Mouse (Mus musculus) MEL (cell line): ENCODE data around the gene Nr2c2. TPM values are rescaled to one million over a fixed set of nuclear protein-coding genes. Genes with fewer than 3 reads are reported as not detected.
A peak's percentile ranks its signal among the peaks of the same experiment; 100 is the strongest.

Experiments
- DNase-seq: peaks from one replicate; pipeline ENCODE4 v3.0.0; 2011; ENCODE audit warnings: low read depth, low spot score
- H3K27ac ChIP-seq: 2 replicates; pipeline ENCODE4 v1.5.1; 2012; ENCODE audit warnings: low read depth, mild to moderate bottlenecking, control low read depth, low read length, moderate library complexity; ENCODE audit not compliant: control insufficient read depth
- H3K27me3 ChIP-seq, 2 experiments: fragments of 150-350 bp in 1 of 2; sonication (generic) in 1 of 2; 2 replicates each; pipeline ENCODE4 v1.6.1; 2012; ENCODE audit warnings: low read length in 2 of 2, mild to moderate bottlenecking in 2 of 2, improper control_type of control experiment in 1 of 2, moderate library complexity in 1 of 2; ENCODE audit not compliant: insufficient read depth in 2 of 2, control insufficient read depth in 1 of 2
- H3K36me3 ChIP-seq, 2 experiments: 2 replicates each; pipeline ENCODE4 v1.6.1; 2012 to 2014; ENCODE audit warnings: low read length in 2 of 2, improper control_type of control experiment in 1 of 2, inconsistent platforms in 1 of 2, mild to moderate bottlenecking in 1 of 2; ENCODE audit not compliant: insufficient read depth in 2 of 2, control insufficient read depth in 1 of 2
- H3K4me1 ChIP-seq, 2 experiments: fragments of 150-350 bp in 1 of 2; sonication (generic) in 1 of 2; 2 replicates each; pipeline ENCODE4 v1.6.1; 2012; ENCODE audit warnings: low read length in 2 of 2, improper control_type of control experiment in 1 of 2, mild to moderate bottlenecking in 1 of 2; ENCODE audit not compliant: insufficient read depth in 2 of 2, control insufficient read depth in 1 of 2
- H3K4me3 ChIP-seq, 2 experiments: fragments of 150-350 bp in 1 of 2; sonication (generic) in 1 of 2; 2 replicates each; pipeline ENCODE4 v1.5.1; 2012; ENCODE audit warnings: low read depth in 2 of 2, low read length in 2 of 2, mild to moderate bottlenecking in 2 of 2, moderate library complexity in 2 of 2, control low read depth in 1 of 2, improper control_type of control experiment in 1 of 2; ENCODE audit not compliant: control insufficient read depth in 1 of 2, insufficient read depth in 1 of 2
- H3K79me2 ChIP-seq: 2 replicates; pipeline ENCODE4 v1.6.1; 2012; ENCODE audit warnings: mild to moderate bottlenecking, low read length, moderate library complexity; ENCODE audit not compliant: control insufficient read depth, poor library complexity, insufficient read depth
- H3K9ac ChIP-seq: 2 replicates; pipeline ENCODE4 v1.6.1; 2012; ENCODE audit warnings: low read depth, mild to moderate bottlenecking, control low read depth, low read length, moderate library complexity; ENCODE audit not compliant: control insufficient read depth, poor library complexity, severe bottlenecking
- H3K9me3 ChIP-seq: fragments of 150-350 bp; sonication (generic); replicated peaks from 2 replicates; pipeline ENCODE4 v1.6.1; 2012; ENCODE audit warnings: mild to moderate bottlenecking, low read length, improper control_type of control experiment, moderate library complexity; ENCODE audit not compliant: insufficient read depth
- BHLHE40 ChIP-seq: IDR thresholded peaks from 2 replicates; pipeline ENCODE4 v1.6.1; 2012; ENCODE audit warnings: low read depth, mild to moderate bottlenecking, inconsistent platforms, low read length, improper control_type of control experiment, borderline replicate concordance
- CHD1 ChIP-seq: IDR thresholded peaks from 2 replicates; pipeline ENCODE4 v1.6.1; 2012; ENCODE audit warnings: low read depth, mild to moderate bottlenecking, inconsistent platforms, low read length, improper control_type of control experiment
- CHD2 ChIP-seq: IDR thresholded peaks from 2 replicates; pipeline ENCODE4 v1.6.1; 2011; ENCODE audit warnings: low read length, improper control_type of control experiment
- CTCF ChIP-seq, 3 experiments: IDR thresholded peaks in 2 of 3; conservative IDR thresholded peaks in 1 of 3; 2 replicates each; pipeline ENCODE4 v1.5.1; 2011 to 2012; ENCODE audit warnings: low read length in 3 of 3, low read depth in 2 of 3, mild to moderate bottlenecking in 2 of 3, improper control_type of control experiment in 1 of 3, inconsistent platforms in 1 of 3, mixed read lengths in 1 of 3, moderate library complexity in 1 of 3; ENCODE audit not compliant: control insufficient read depth in 1 of 3, insufficient read depth in 1 of 3, poor library complexity in 1 of 3, severe bottlenecking in 1 of 3
- E2F4 ChIP-seq: IDR thresholded peaks from 2 replicates; pipeline ENCODE4 v1.6.1; 2011; ENCODE audit warnings: low read depth, low read length, improper control_type of control experiment, borderline replicate concordance
- ELF1 ChIP-seq: IDR thresholded peaks from 2 replicates; pipeline ENCODE4 v1.6.1; 2014; ENCODE audit warnings: low read depth, mild to moderate bottlenecking, inconsistent platforms, low read length, improper control_type of control experiment, moderate library complexity
- EP300 ChIP-seq, 2 experiments: IDR thresholded peaks; 2 replicates each; pipeline ENCODE4 v1.6.1; 2011; ENCODE audit warnings: improper control_type of control experiment in 2 of 2, low read length in 2 of 2, low read depth in 1 of 2, mild to moderate bottlenecking in 1 of 2
- ETS1 ChIP-seq: IDR thresholded peaks from 2 replicates; pipeline ENCODE4 v1.6.1; 2012; ENCODE audit warnings: low read depth, mild to moderate bottlenecking, inconsistent platforms, low read length, improper control_type of control experiment, moderate library complexity
- GABPA ChIP-seq: IDR thresholded peaks from 2 replicates; pipeline ENCODE4 v1.6.1; 2012; ENCODE audit warnings: low read depth, mild to moderate bottlenecking, inconsistent platforms, low read length, improper control_type of control experiment, moderate library complexity
- HCFC1 ChIP-seq: IDR thresholded peaks from 2 replicates; pipeline ENCODE4 v1.6.1; 2012; ENCODE audit warnings: low read depth, mild to moderate bottlenecking, inconsistent platforms, low read length, improper control_type of control experiment, moderate library complexity
- JUND ChIP-seq: IDR thresholded peaks from 2 replicates; pipeline ENCODE4 v1.6.1; 2011; ENCODE audit warnings: low read depth, mild to moderate bottlenecking, improper control_type of control experiment, low read length
- KAT2A ChIP-seq: conservative IDR thresholded peaks from 2 replicates; pipeline ENCODE4 v1.6.1; 2012; ENCODE audit warnings: low read depth, low read length, improper control_type of control experiment, inconsistent platforms
- MAZ ChIP-seq: IDR thresholded peaks from 2 replicates; pipeline ENCODE4 v1.6.1; 2012; ENCODE audit warnings: low read depth, mild to moderate bottlenecking, inconsistent platforms, low read length, improper control_type of control experiment
- MEF2A ChIP-seq: IDR thresholded peaks from 2 replicates; pipeline ENCODE4 v1.6.1; 2014; ENCODE audit warnings: low read depth, mild to moderate bottlenecking, inconsistent platforms, low read length, improper control_type of control experiment; ENCODE audit not compliant: poor library complexity, insufficient replicate concordance, severe bottlenecking; ENCODE audit errors: extremely low read depth
- MXI1 ChIP-seq: IDR thresholded peaks from 2 replicates; pipeline ENCODE4 v1.6.1; 2011; ENCODE audit warnings: mild to moderate bottlenecking, low read depth, low read length, improper control_type of control experiment
- MYB ChIP-seq: IDR thresholded peaks from 2 replicates; pipeline ENCODE4 v1.6.1; 2011; ENCODE audit warnings: mild to moderate bottlenecking, low read depth, low read length, improper control_type of control experiment
- MYC ChIP-seq: IDR thresholded peaks from 2 replicates; pipeline ENCODE4 v1.6.1; 2011; ENCODE audit warnings: low read depth, mild to moderate bottlenecking, low read length, improper control_type of control experiment, moderate library complexity
- NELFE ChIP-seq: IDR thresholded peaks from 2 replicates; pipeline ENCODE4 v1.6.1; 2011; ENCODE audit warnings: low read depth, low read length, improper control_type of control experiment
- NRF1 ChIP-seq: IDR thresholded peaks from 2 replicates; pipeline ENCODE4 v1.6.1; 2014; ENCODE audit warnings: low read depth, mild to moderate bottlenecking, inconsistent platforms, low read length, improper control_type of control experiment, moderate library complexity; ENCODE audit not compliant: poor library complexity, insufficient read depth, severe bottlenecking
- POLR2A ChIP-seq, 2 experiments: IDR thresholded peaks; 2 replicates each; pipeline ENCODE4 v1.6.1; 2011 to 2012; ENCODE audit warnings: low read length in 2 of 2, mild to moderate bottlenecking in 2 of 2, control low read depth in 1 of 2, improper control_type of control experiment in 1 of 2, low read depth in 1 of 2, moderate library complexity in 1 of 2; ENCODE audit not compliant: control insufficient read depth in 1 of 2, insufficient read depth in 1 of 2, poor library complexity in 1 of 2
- POLR2AphosphoS2 ChIP-seq: IDR thresholded peaks from 2 replicates; pipeline ENCODE4 v1.6.1; 2011; ENCODE audit warnings: low read length, improper control_type of control experiment
- POLR2AphosphoS5 ChIP-seq: IDR thresholded peaks from 2 replicates; pipeline ENCODE4 v1.6.1; 2012; ENCODE audit warnings: low read depth, borderline replicate concordance, mild to moderate bottlenecking, inconsistent platforms, low read length, moderate library complexity, mixed read lengths
- RCOR1 ChIP-seq: IDR thresholded peaks from 2 replicates; pipeline ENCODE4 v1.6.1; 2012; ENCODE audit warnings: low read depth, mild to moderate bottlenecking, inconsistent platforms, low read length, improper control_type of control experiment
- SIN3A ChIP-seq: IDR thresholded peaks from 2 replicates; pipeline ENCODE4 v1.6.1; 2012; ENCODE audit warnings: low read length, improper control_type of control experiment, inconsistent platforms
- TAL1 ChIP-seq: IDR thresholded peaks from 2 replicates; pipeline ENCODE4 v1.6.1; 2012; ENCODE audit warnings: mild to moderate bottlenecking, inconsistent platforms, low read length, moderate library complexity, mixed read lengths
- TBP ChIP-seq: IDR thresholded peaks from 2 replicates; pipeline ENCODE4 v1.8.0; 2011; ENCODE audit warnings: low read depth, low read length, improper control_type of control experiment
- TCF12 ChIP-seq: IDR thresholded peaks from 2 replicates; pipeline ENCODE4 v1.6.1; 2014; ENCODE audit warnings: low read depth, mild to moderate bottlenecking, inconsistent platforms, low read length, improper control_type of control experiment, moderate library complexity
- UBTF ChIP-seq: IDR thresholded peaks from 2 replicates; pipeline ENCODE4 v1.6.1; 2012; ENCODE audit warnings: low read depth, mild to moderate bottlenecking, inconsistent platforms, low read length, improper control_type of control experiment, moderate library complexity, borderline replicate concordance; ENCODE audit not compliant: insufficient read depth
- USF1 ChIP-seq: IDR thresholded peaks from 2 replicates; pipeline ENCODE4 v1.6.1; 2014; ENCODE audit warnings: low read depth, mild to moderate bottlenecking, inconsistent platforms, low read length, improper control_type of control experiment, moderate library complexity
- USF2 ChIP-seq, 2 experiments: IDR thresholded peaks; 2 replicates each; pipeline ENCODE4 v1.6.1; 2011 to 2012; ENCODE audit warnings: improper control_type of control experiment in 2 of 2, low read length in 2 of 2, borderline replicate concordance in 1 of 2, inconsistent platforms in 1 of 2, low read depth in 1 of 2, mild to moderate bottlenecking in 1 of 2; ENCODE audit not compliant: insufficient read depth in 1 of 2
- ZC3H11A ChIP-seq: IDR thresholded peaks from 2 replicates; pipeline ENCODE4 v1.6.1; 2012; ENCODE audit warnings: low read depth, mild to moderate bottlenecking, inconsistent platforms, low read length, improper control_type of control experiment
- ZMIZ1 ChIP-seq: IDR thresholded peaks from 2 replicates; pipeline ENCODE4 v1.6.1; 2012; ENCODE audit warnings: low read depth, mild to moderate bottlenecking, inconsistent platforms, low read length, improper control_type of control experiment, moderate library complexity
- polyA plus RNA-seq, 2 experiments: library from polyadenylated mRNA; stranded (reverse) in 1 of 2; unstranded in 1 of 2; fragments of >175 nt in 1 of 2; fragments of >200 nt in 1 of 2; gene quantifications; 2 replicates each; pipeline versions ENCODE4 v1.2.1 to v1.2.4; 2012; ENCODE audit warnings: low replicate concordance in 2 of 2, low read depth in 1 of 2; ENCODE audit not compliant: insufficient read length in 2 of 2, insufficient read depth in 1 of 2, missing spikeins in 1 of 2
- total RNA-seq: library from RNA; depleted of rRNA; stranded (reverse); fragments of 300-350 nt; gene quantifications from 2 replicates; pipeline ENCODE4 v1.2.3, GENCODE M21; 2012

The Nr2c2 gene
- total and polyA plus RNA-seq, 3 experiments, result 12.1 to 17.0 TPM; not detected in 1

- peaks cover 43% of the 10 kb centered on the region for H3K79me2 ChIP-seq
- H3K9me3 ChIP-seq, result no peaks in the 10 kb centered on the region
- TF ChIP-seq KAT2A, result no peak
- TF ChIP-seq HCFC1, result peak; percentile 80
- TF ChIP-seq CHD1, result no peak
- no peak for TF ChIP-seq MEF2A
- TF ChIP-seq MXI1, result peak; percentile 73; the same call in 1 of the 2 replicates
- TF ChIP-seq ZMIZ1, result peak; percentile 73
- TF ChIP-seq USF2 (IDR thresholded peaks at IDR 0.05; ENCODE audit: borderline replicate concordance in 1 of 2, insufficient read depth in 1 of 2, low read depth in 1 of 2, low read length in 2 of 2), result no peak
- no peak for TF ChIP-seq BHLHE40
- peak; percentile 82 for TF ChIP-seq NELFE
- TF ChIP-seq TBP, result peak; percentile 76
- TF ChIP-seq ELF1, result peak; percentile 83
- peak; percentile 91 for TF ChIP-seq MYB
- TF ChIP-seq USF1, result 0 out of 2 replicates have a peak, but pooled peaks have one; percentile 26
- peak; percentile 54 for TF ChIP-seq TCF12
- TF ChIP-seq CTCF (IDR thresholded peaks at IDR 0.05 in 2 of 3, conservative IDR thresholded peaks at IDR 0.05 in 1 of 3; ENCODE audit: control insufficient read depth in 1 of 3, insufficient read depth in 1 of 3, low read depth in 2 of 3, low read length in 3 of 3, poor library complexity in 1 of 3, severe bottlenecking in 1 of 3), result no peak
- no peak for TF ChIP-seq POLR2AphosphoS5
- TF ChIP-seq SIN3A, result peak; percentile 76; the same call in 1 of the 2 replicates
- peak; percentile 69 for TF ChIP-seq CHD2
- no peak for TF ChIP-seq UBTF
- peak; percentile 54; the same call in 1 of the 2 replicates for TF ChIP-seq POLR2AphosphoS2
- no peak for TF ChIP-seq RCOR1
- no peak for TF ChIP-seq JUND
- TF ChIP-seq MAZ, result peak; percentile 93
- 0 out of 2 replicates have a peak, but pooled peaks have one; percentile 29 for TF ChIP-seq NRF1
- TF ChIP-seq GABPA, result no peak
- TF ChIP-seq EP300 (IDR thresholded peaks at IDR 0.05; ENCODE audit: low read depth in 1 of 2, low read length in 2 of 2), result peak in 1 of 2 experiments; percentile 63; a peak in 3 of 4 replicates
- peak; percentile 46; the same call in 1 of the 2 replicates for TF ChIP-seq ETS1
- 0 out of 2 replicates have a peak, but pooled peaks have one; percentile 15 for TF ChIP-seq MYC
- TF ChIP-seq ZC3H11A, result no peak
- no peak for TF ChIP-seq TAL1
- TF ChIP-seq POLR2A (IDR thresholded peaks at IDR 0.05; ENCODE audit: control insufficient read depth in 1 of 2, insufficient read depth in 1 of 2, low read depth in 1 of 2, low read length in 2 of 2, poor library complexity in 1 of 2), result peak in 1 of 2 experiments; percentile 89; a peak in 3 of 4 replicates
- TF ChIP-seq E2F4, result no peak
- DNase-seq, result peak; percentile 98
- peaks cover 0 to 31% of the 10 kb centered on the region in 2 experiments; a peak in 2 of 4 replicates for H3K36me3 ChIP-seq
- H3K9ac ChIP-seq, result peak overlapping the region; percentile 98
- peak overlapping the region; percentile 92 for H3K27ac ChIP-seq
- no peaks in the 10 kb centered on the region for H3K27me3 ChIP-seq
- H3K4me3 ChIP-seq, result peak overlapping the region; percentile 80 to 100
- H3K4me1 ChIP-seq, result peaks cover 15 to 22% of the 10 kb centered on the region in 2 experiments
Measured at GRCm38 (mm10) chr6:92091767-92092489, 738 bp downstream of the Nr2c2 start.
